In the genomic region with DNA sequence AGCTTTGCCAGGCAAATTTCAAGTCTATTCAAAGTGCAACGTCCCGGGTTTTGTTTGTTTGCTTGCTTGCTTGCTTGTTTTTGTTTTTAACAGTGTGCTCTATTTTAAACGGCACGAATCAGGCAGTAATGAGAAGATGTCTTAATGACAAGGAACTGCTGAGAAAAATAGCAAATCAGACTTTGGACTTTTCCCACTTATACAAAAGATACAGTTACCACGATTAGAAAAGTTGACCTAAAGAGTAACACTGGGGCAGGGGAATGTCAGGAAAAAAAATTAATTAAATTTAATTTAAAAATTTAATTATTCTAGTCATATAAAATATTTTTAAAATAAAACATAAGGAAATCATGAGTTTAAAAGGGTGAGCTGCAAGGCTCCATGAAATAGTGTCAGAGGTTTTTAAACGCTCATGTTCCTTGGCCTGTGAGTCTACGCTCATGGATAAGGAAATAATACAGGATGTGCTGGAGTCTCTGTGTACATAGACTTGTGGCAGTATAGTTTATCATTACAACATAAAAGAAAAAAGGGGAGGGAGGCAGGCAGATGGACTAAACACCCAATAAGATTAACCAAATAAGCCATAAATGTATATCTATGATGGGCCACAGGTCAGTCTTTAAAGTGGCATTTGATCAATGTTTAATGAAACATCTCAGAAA, we compare ENCODE assay signal across 21 mouse cellular contexts. TPM values are rescaled to one million over a fixed set of nuclear protein-coding genes. Genes with fewer than 3 reads are reported as not detected.
DNase-seq lines count a peak whose midpoint lies in the region; ATAC-seq lines count a peak whose summit lies in the region.
"Had no signal": no experiment of that assay in that cellular context is flagged by ENCODE, and none has a peak within 500 bp of the region (broad histone marks: within the 10 kb centered on the region; RNA-seq: fewer than 3 reads in every experiment).

No protein-coding gene starts in this region.

- H3K4me3 ChIP-seq in hindbrain, embryonic 10.5 days = no peak overlapping the region
- no peak overlapping the region for H3K4me3 ChIP-seq in hindbrain, embryonic 11.5 days (ENCODE audit: low read depth, low read length)
- no peak overlapping the region for H3K4me3 ChIP-seq in midbrain, embryonic 14.5 days (replicated peaks; ENCODE audit: low read depth, low read length)
- H3K4me3 ChIP-seq in midbrain, embryonic 11.5 days (ENCODE audit: low read depth, low read length) = no peak overlapping the region
- no peak overlapping the region for H3K4me3 ChIP-seq in intestine, embryonic 15.5 days (replicated peaks)
- H3K4me3 ChIP-seq: embryonic facial prominence, embryonic 15.5 days; gastrocnemius, adult 2 months; neural tube, embryonic 12.5 days had no signal

- H3K9me3 ChIP-seq in hindbrain, embryonic 10.5 days = no peaks in the 10 kb centered on the region
- H3K9me3 ChIP-seq in hindbrain, embryonic 11.5 days (ENCODE audit: control insufficient read depth, low read length) = no peaks in the 10 kb centered on the region
- H3K9me3 ChIP-seq in midbrain, embryonic 14.5 days (ENCODE audit: control insufficient read depth, low read length) = no peaks in the 10 kb centered on the region
- no peaks in the 10 kb centered on the region for H3K9me3 ChIP-seq in midbrain, embryonic 11.5 days (ENCODE audit: control insufficient read depth, low read length)
- no peaks in the 10 kb centered on the region for H3K9me3 ChIP-seq in intestine, embryonic 15.5 days
- H3K9me3 ChIP-seq: embryonic facial prominence, embryonic 15.5 days; neural tube, embryonic 12.5 days had no signal

- H3K4me1 ChIP-seq in hindbrain, embryonic 10.5 days (replicated peaks) = peaks cover 16% of the 10 kb centered on the region
- H3K4me1 ChIP-seq in hindbrain, embryonic 11.5 days (replicated peaks; ENCODE audit: control insufficient read depth, insufficient read depth, low read length) = 0 out of 2 replicates have a peak, but pooled peaks cover 2% of the 10 kb centered on the region
- H3K4me1 ChIP-seq in midbrain, embryonic 14.5 days (ENCODE audit: control insufficient read depth, insufficient read depth, low read length) = 0 out of 2 replicates have a peak, but pooled peaks cover 4% of the 10 kb centered on the region
- no peaks in the 10 kb centered on the region for H3K4me1 ChIP-seq in midbrain, embryonic 11.5 days (ENCODE audit: control insufficient read depth, insufficient read depth, low read length)
- H3K4me1 ChIP-seq in intestine, embryonic 15.5 days (replicated peaks) = no peaks in the 10 kb centered on the region
- H3K4me1 ChIP-seq: embryonic facial prominence, embryonic 15.5 days had no signal

- no peaks in the 10 kb centered on the region for H3K36me3 ChIP-seq in hindbrain, embryonic 10.5 days
- H3K36me3 ChIP-seq in hindbrain, embryonic 11.5 days (ENCODE audit: control insufficient read depth, insufficient read depth, low read length) = no peaks in the 10 kb centered on the region
- H3K36me3 ChIP-seq in midbrain, embryonic 14.5 days (ENCODE audit: control insufficient read depth, insufficient read depth, low read length) = no peaks in the 10 kb centered on the region
- no peaks in the 10 kb centered on the region for H3K36me3 ChIP-seq in midbrain, embryonic 11.5 days (ENCODE audit: control insufficient read depth, insufficient read depth, low read length)
- H3K36me3 ChIP-seq in intestine, embryonic 15.5 days = no peaks in the 10 kb centered on the region
- H3K36me3 ChIP-seq: embryonic facial prominence, embryonic 15.5 days; neural tube, embryonic 12.5 days had no signal

- H3K27ac ChIP-seq in hindbrain, embryonic 10.5 days = peak overlapping the region; percentile 26; the same call in 1 of the 2 replicates
- H3K27ac ChIP-seq in hindbrain, embryonic 11.5 days (ENCODE audit: low read depth, low read length) = no peak overlapping the region
- H3K27ac ChIP-seq in midbrain, embryonic 14.5 days (replicated peaks; ENCODE audit: low read depth, low read length) = 0 out of 2 replicates have a peak overlapping the region, but pooled peaks have one; percentile 26
- no peak overlapping the region for H3K27ac ChIP-seq in midbrain, embryonic 11.5 days (ENCODE audit: low read depth, low read length)
- H3K27ac ChIP-seq in intestine, embryonic 15.5 days = no peak overlapping the region
- H3K27ac ChIP-seq: embryonic facial prominence, embryonic 15.5 days; gastrocnemius, adult 2 months; liver, embryonic 14.5 days; neural tube, embryonic 12.5 days had no signal

- H3K9ac ChIP-seq in hindbrain, embryonic 11.5 days (ENCODE audit: low read depth, low read length) = no peak overlapping the region
- H3K9ac ChIP-seq in midbrain, embryonic 14.5 days (replicated peaks; ENCODE audit: low read length) = no peak overlapping the region
- H3K9ac ChIP-seq in midbrain, embryonic 11.5 days (ENCODE audit: low read length) = no peak overlapping the region
- no peak overlapping the region for H3K9ac ChIP-seq in intestine, embryonic 15.5 days
- H3K9ac ChIP-seq: embryonic facial prominence, embryonic 15.5 days; liver, embryonic 14.5 days; neural tube, embryonic 12.5 days had no signal

- H3K4me2 ChIP-seq in hindbrain, embryonic 11.5 days (replicated peaks; ENCODE audit: low read depth, low read length) = no peak overlapping the region
- H3K4me2 ChIP-seq in midbrain, embryonic 14.5 days (ENCODE audit: low read length) = no peak overlapping the region
- H3K4me2 ChIP-seq in midbrain, embryonic 11.5 days = no peak overlapping the region
- H3K4me2 ChIP-seq in intestine, embryonic 15.5 days (replicated peaks) = no peak overlapping the region
- H3K4me2 ChIP-seq: embryonic facial prominence, embryonic 15.5 days; neural tube, embryonic 12.5 days had no signal

- 75% methylated on average over 7 of the region's 7 CpGs for WGBS in hindbrain, embryonic 10.5 days
- 70% methylated on average over 7 of the region's 7 CpGs for WGBS in hindbrain, embryonic 11.5 days
- WGBS in midbrain, embryonic 14.5 days = 73% methylated on average over 7 of the region's 7 CpGs
- WGBS in midbrain, embryonic 11.5 days = 69% methylated on average over 7 of the region's 7 CpGs
- 25% methylated on average over 7 of the region's 7 CpGs for WGBS in intestine, embryonic 15.5 days

- no peak for DNase-seq in hindbrain, embryonic 10.5 days (ENCODE audit: low spot score)
- DNase-seq in hindbrain, embryonic 11.5 days (ENCODE audit: low spot score) = no peak
- no peak for DNase-seq in midbrain, embryonic 14.5 days
- no peak for DNase-seq in midbrain, embryonic 11.5 days (ENCODE audit: low spot score, missing footprints)
- no peak for DNase-seq in right cerebral cortex, adult 18-20 months
- DNase-seq: adrenal gland, postnatal 14 days; gastrocnemius, adult 2 months; heart, postnatal 36 days; kidney, adult 18-20 months; kidney, postnatal 10 days; right cerebral cortex, postnatal 14 days; spleen, adult 18-20 months; thymus, postnatal 4 days had no signal

- no peak for ATAC-seq in hindbrain, embryonic 11.5 days (ENCODE audit: low FRiP score)
- ATAC-seq in midbrain, embryonic 14.5 days (ENCODE audit: low FRiP score, low TSS enrichment) = no peak
- ATAC-seq in midbrain, embryonic 11.5 days (ENCODE audit: low FRiP score) = no peak
- peak; percentile 93 for ATAC-seq in intestine, embryonic 15.5 days
- ATAC-seq in erythroid progenitor cell, adult 5-6 weeks (replicated peaks; ENCODE audit: low FRiP score, poor library complexity, severe bottlenecking) = no peak

- no peaks in the 10 kb centered on the region for H3K27me3 ChIP-seq in hindbrain, embryonic 10.5 days (ENCODE audit: insufficient read depth, poor library complexity, severe bottlenecking)
- H3K27me3 ChIP-seq in hindbrain, embryonic 11.5 days (ENCODE audit: control insufficient read depth, insufficient read depth, low read length) = no peaks in the 10 kb centered on the region
- no peaks in the 10 kb centered on the region for H3K27me3 ChIP-seq in midbrain, embryonic 14.5 days (ENCODE audit: control insufficient read depth, insufficient read depth, low read length)
- H3K27me3 ChIP-seq in midbrain, embryonic 11.5 days (ENCODE audit: control insufficient read depth, insufficient read depth, low read length) = no peaks in the 10 kb centered on the region
- H3K27me3 ChIP-seq in intestine, embryonic 15.5 days (replicated peaks) = no peaks in the 10 kb centered on the region
- H3K27me3 ChIP-seq: CH12.LX; embryonic facial prominence, embryonic 15.5 days; neural tube, embryonic 12.5 days had no signal

RNA-seq across cellular contexts. Expression of gene Snap25, which starts 32.2 kb away (rescaled TPM):
- 27.8 and 39.4 TPM in 2 replicates for polyA plus RNA-seq in hindbrain, embryonic 10.5 days (2016; fragmentation: Nextera tagmentation; extraction: Ambion mirVana)
- 56.7 and 66.8 TPM in 2 replicates for polyA plus RNA-seq in hindbrain, embryonic 11.5 days (2014; fragmentation: Nextera tagmentation; extraction: Ambion mirVana)
- polyA plus RNA-seq in midbrain, embryonic 14.5 days (2014; fragmentation: Nextera tagmentation; extraction: Ambion mirVana) = 125 and 138 TPM in 2 replicates
- polyA plus RNA-seq in midbrain, embryonic 11.5 days (2014; fragmentation: Nextera tagmentation; extraction: Ambion mirVana) = 28.3 and 34.9 TPM in 2 replicates
- polyA plus RNA-seq in intestine, embryonic 15.5 days (2015; fragmentation: Nextera tagmentation; extraction: Ambion mirVana) = 8.0 and 8.7 TPM in 2 replicates
- total RNA-seq in erythroid progenitor cell, adult 5-6 weeks (2015; ENCODE audit: low replicate concordance) = not detected in 2 replicates
- not detected in 2 replicates for total RNA-seq in erythroid progenitor cell, adult 5-6 weeks (2017; ENCODE audit: low replicate concordance)
- total RNA-seq: CH12.LX; gastrocnemius, adult 2 months; granulocyte monocyte progenitor cell, adult 5-6 weeks; MEL had no signal

Comparison
In these comparisons a context has a peak if more than half of its experiments do, and no peak if none do; other contexts are left out.
1. H3K27ac ChIP-seq: peak in hindbrain, embryonic 10.5 days (single experiment) and midbrain, embryonic 14.5 days (single experiment); none in hindbrain, embryonic 11.5 days (single experiment), midbrain, embryonic 11.5 days (single experiment) and intestine, embryonic 15.5 days (single experiment).